Mouse (Mus musculus): ENCODE results near the gene Fbln1.
"Not testable (repeated sequence)": the region's sequence is repeated elsewhere in the genome, so short reads cannot be mapped to it uniquely, and the experiment has no call there.

The Fbln1 gene

DNA sequence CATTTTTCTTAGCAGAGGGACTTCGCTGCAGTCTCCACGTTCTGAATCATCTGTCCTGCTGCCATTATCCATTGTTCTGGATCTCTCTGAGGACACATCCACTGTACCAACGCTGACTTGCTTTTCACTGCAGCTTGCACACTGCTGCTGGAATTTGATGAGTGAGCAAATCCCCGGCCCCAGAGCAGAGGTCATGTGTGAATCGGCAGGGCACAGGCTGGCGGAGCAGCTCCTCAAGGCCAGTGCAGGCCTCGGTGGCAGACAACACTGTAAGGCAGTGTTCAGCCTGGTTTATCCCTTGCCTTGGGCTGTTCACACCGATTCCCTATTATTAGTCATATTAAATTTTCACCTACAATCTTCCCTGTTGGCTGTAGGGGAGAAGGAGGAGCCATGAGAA, 89.8 kb downstream of the Fbln1 start:
- DNase-seq (ENCODE audit: low read depth, low spot score): no peak

DNA sequence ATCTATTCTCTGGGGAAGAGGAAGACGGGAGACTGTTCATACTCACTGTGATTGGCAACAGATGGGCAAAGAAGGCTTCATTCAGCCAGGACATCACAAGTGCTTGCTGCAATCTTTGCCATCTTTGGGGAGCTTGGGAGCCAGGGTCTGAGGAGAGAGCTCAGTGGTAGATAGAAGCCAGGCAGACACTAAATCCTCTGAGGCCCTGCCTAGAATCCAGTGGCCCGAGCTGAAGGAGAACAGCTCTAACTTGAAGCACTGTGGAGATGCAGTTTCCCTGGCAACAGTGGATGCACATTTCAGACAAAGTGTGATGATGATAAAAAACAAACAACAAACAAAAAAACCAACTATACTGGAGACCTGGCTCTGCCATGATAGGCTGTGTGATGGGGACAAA, 90.2 kb downstream of the Fbln1 start:
- no peak for DNase-seq (ENCODE audit: low read depth, low spot score)

DNA sequence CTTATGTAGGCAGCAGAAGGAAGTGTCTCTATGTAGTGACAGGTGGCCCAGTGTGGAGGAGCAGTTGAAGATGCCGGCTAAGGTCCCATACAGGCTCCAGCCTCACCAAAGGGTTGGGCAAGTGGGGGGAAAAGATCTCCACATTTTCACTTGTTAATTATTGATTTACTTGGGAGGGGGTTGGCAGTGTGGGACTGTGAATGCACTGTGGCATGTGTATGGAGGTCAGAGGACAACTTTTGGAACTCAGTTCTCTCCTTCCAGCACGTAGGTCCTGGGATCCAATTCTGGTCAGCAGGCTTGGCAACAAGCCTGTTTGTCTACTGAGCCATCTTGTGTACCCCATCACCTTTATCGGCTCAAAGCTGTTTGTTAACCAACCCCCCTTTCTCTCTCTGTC, 90.8 kb downstream of the Fbln1 start:
- DNase-seq (ENCODE audit: low read depth, low spot score): no peak

DNA sequence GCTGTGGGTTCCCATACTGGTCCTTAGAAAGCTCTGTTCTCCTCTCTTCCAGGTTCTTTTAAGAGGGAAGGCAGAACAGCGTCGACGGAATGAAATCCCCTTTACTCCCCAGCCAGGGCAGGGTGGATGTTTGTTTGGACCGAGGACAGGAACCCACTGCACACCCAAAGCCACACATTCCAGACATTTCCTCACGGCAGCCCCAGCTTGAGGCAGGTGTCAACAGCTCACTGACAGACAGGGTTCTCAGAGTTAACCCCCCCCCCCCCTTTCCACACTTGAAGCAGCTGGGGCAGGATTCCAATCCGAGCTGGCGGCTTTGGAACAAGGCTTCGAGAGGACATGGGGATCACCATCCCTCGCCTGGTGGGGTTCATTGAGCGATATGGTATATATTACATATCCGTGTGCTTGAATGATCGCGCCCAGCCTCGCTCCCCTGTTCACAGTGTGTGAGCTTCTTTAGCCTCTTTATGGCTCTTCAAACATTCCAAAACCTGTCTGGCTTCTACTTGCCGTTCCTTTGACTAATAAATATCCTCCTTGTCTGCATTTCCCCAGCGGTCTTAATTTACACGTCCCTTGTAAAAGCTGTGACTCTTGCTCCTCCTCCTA, 92.5 kb downstream of the Fbln1 start:
- DNase-seq (ENCODE audit: low read depth, low spot score): no peak

DNA sequence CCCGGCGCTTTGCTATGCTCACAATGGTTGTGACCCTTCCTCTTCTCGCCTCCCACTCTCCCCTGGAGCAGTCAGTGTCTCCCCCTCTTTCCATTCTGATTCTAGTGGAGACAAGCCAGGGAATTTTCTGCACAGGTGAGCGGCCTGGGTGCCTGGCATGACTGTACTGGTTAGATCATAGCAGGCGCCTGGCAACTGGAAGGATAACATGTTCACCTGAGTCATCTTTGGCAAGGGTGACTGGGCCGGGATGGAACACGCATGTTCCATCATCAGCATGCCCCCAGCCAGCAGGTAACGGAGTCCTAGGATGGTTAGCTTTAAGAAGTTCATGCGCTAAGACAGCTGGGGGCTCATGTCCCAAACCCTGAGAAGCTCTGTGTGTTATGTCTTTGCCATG, 93.2 kb downstream of the Fbln1 start:
- DNase-seq (ENCODE audit: low read depth, low spot score): no peak

DNA sequence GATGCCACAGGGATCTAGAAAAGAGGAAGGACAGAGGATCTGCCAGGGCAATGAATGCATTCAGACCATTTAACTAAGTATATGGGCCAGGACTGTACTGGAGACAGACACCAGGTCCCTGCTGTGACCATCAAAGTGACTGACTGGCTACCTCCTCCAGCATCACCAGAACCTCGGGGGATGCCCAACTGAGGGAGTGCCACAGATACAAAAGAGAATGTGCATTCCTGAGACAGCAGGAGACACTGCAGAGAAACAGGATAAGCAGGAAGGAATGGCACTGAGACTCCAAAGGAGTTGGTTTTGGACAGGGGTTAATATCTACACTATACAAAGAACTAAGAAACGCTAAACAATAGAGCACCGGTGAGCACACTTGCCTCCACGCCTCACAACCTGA, 97.5 kb downstream of the Fbln1 start:
- no peak for DNase-seq (ENCODE audit: low read depth, low spot score)

DNA sequence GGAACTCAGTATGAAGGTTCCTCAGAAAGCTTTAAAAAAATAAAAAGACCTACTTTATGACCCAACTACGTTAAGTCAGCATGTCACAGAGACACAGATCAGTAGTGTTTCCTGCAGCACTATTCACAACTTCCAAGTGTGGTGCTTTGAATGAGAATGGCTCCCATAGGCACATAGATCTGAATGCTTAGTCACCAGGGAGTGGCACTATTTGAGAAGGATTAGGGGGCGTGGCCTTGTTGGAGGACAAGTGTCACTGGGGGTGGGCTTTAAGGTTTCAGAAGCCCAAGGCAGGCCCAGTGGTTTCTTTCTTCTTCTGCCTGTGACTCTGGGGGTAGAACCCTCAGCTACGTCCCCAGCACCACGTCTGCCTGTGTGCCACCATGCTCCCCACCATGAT, 98.2 kb downstream of the Fbln1 start:
- no peak for DNase-seq (ENCODE audit: low read depth, low spot score)

DNA sequence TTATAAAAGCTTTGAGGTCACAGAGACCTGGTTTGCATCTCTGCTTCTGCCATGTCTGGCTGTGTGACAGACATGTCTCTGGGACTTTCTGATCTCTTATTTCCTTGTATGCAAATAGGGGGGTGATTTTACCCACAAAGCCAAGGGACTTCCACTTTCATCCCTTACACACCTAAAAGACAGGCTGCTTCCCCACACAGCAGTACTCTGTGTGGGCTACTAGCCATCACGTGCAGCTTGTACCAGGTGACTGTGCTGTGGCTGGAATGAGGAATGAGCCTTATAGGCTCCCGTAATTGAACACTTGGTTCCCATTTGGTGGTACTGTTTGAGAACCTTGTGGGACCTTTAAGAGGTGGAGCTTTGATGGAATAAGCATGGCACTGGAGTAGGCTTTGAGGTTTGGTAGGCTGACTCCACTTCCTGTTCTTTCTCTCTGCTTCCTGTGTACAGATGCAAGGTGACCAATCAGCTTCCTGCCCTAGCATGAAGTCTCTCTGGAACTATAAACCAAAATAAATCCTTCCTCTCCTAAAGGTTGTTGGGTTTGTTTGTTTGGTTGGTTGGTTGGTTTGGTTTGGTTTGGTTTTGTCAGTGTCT, 101.4 kb downstream of the Fbln1 start:
- DNase-seq (ENCODE audit: low read depth, low spot score): no peak

DNA sequence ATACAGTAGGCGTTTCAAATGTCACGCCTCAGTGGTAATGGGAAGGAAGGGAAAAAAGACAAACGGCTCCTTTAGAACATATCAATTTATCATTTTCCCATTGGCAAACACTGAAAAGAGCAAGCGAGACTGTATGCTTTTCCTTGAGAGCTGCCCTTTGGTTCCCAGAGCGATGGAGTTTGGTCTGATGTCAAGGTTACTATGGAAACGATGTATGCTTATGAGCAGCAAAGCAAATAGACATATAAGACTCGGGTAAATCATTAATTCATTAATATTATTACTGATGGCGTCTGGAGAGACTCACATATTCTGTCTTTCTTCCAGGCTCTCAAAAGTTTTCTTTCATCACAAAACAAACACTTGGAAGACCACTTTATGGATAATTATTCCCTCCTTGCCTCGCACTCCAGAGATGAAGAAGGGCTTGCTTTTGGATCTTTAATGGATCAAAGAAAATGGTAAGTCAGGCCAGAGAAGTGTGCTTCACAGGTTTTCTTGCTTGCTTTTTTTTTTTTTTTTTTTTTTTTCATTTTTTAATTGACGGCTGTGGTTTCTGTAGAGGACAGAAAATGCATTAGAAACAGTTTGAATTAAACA, 105.4 kb downstream of the Fbln1 start:
- no peak for DNase-seq (ENCODE audit: low read depth, low spot score)

DNA sequence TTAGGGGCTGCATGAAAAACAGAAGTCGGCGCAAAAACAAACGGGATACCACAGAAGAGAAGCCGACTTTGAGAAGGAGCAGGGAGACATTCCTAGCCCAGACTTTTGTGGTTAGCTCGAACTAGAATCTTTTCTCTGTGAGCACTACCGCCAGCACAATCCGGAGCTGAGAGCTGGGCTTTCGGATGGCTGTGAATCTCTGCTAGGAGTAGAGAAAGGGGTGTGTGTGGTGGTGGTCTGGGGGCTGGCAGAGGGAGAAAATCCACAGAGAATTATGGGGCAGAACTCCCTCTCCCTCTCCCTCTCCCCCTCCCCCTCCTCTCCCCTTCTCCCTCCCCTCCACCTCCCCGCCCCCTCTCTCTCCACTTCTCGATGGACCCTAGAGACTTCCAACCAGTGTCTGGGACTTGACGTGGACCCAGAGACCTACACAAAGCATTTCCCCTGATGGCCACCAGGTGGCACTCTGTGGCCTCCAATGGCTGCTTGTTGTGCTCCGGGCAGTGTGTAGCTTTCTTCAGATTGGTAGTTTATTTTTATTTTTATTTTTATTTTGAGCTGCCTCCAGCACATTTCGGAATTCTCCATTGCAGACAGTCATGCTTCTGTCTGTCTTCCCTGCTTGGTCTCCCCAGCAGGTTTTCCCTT, 109.8 kb downstream of the Fbln1 start:
- DNase-seq (ENCODE audit: low read depth, low spot score): peak; percentile 25

DNA sequence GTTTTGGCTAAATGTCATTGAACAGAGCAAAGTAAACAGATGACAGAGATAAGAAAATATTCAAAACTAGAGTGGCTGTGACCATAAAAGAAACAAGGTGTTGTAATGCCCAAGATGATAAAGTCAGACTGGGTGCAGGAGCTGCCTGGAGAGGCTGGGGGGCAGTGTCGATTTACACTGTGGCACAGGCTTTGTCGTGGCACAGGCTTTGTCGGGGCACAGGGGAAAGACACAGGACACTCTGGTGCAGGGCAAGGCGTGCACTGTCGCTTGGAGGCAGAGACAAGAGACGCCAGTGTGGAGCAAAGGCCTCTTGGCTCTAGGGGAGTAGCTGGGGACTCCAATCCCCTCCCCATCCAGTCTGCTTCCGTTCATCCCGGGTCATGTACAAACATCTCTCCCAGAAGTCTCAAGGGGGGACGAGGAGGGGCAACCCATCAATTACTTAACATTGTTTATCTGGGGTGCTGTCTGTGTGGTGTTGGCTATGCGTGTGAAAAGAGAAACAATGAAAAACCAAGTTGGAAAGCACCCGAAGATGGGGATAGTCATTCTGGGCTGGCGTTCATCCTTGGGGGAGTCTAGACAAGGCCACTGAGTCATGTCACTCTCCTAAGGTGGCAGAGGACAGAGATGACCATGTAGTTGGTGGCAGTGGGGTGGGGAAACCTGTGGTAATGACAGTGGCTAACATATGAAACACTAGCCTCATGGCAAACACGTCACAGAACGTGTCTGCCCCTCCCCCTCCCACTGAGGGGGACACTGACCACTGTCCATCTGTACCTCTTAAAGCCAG, 110.8 kb downstream of the Fbln1 start:
- DNase-seq (ENCODE audit: low read depth, low spot score): no peak

DNA sequence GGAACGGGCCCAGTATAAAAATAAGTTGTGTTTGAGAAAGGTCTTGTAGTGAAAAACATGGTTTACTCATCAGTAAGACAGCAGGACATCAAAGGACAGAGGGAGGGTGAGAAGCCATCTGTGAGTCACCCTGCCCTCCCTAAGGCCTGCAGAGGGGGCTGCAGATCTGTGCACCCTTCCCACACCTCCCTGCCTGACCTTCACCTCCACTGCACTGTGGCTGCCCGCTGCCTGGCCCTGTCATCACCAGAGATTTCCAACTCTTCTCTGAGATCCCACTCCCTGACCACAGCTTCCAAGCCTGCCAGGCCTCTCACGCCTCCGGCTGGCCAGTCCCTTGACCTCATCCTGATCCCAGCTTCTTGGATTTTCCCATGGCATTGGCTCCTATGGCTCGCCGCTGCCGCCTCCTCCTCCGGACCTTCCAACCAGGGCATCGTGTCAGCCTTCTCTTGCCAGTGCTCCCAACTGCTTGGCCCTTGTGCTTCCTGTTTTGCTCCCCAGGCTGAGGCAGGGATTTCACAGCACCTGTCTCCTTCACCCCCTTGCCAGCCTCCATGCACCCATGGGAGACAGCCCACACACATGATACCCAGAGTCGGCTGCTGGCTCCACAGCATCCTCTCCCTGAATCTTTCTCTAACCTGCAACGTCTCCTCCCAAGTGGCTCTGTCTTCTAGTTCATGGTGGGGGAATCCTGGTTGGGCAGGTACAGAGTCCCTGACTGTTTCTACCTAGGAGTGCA, 114.3 kb downstream of the Fbln1 start:
- no peak for DNase-seq (ENCODE audit: low read depth, low spot score)

DNA sequence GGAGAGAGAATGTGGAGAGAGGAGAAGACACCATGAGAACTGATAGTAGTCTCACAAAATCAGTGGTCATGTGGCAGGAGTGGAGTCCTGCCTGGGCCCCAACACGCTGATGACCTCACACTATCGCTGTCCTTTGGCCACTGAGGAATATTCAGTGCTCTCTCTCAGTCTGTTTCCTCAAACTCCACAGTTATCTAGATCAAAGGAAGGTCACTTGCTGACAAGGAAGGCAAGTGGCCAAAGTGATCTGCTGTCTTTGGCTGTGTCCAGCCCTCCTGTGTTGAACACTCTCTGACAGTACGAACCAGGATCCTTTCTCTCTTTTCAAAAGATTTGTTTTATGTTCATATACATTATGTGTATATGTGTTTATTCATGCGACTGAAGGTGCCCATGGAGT, 117.5 kb downstream of the Fbln1 start:
- DNase-seq (ENCODE audit: low read depth, low spot score): no peak

DNA sequence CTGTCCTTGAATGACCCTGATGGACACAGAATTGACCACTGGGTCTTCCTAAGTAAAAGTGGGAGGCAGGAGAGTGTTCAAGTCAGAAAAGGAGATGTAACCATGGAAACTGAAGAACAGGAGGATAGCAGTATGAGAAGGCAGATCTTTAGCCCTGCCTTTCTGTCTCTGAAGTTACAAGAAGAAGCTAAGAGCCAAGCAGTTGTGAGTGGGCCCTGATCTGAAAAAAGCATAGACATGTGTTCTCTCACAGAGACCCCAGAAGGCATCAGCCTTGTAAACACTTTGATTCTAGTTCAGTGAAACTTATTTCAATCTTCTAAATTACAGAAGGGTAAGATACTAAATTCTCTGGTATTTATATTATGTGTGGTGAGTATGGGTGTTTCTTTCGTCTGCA, 118.7 kb downstream of the Fbln1 start:
- DNase-seq (ENCODE audit: low read depth, low spot score): no peak

DNA sequence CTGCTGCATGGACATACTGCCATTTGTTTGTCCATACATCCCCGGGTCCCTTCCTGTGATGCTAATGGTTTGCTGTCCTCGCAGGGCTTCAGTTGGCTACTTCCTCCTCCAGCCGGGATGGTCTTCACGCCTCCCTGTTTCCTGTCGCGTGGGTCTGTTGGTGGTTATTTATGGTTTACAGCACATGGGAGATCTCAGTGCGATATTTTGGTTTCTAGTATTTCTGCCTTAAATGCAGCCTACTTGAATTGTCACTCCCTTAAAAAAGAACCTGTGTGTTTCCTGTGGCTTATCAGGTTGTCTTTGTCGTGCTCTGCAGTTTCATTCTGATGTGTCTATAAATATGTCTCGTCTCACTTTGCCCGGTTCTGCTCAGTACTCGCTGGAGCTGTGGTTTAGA, 122.1 kb downstream of the Fbln1 start:
- DNase-seq (ENCODE audit: low read depth, low spot score): no peak

DNA sequence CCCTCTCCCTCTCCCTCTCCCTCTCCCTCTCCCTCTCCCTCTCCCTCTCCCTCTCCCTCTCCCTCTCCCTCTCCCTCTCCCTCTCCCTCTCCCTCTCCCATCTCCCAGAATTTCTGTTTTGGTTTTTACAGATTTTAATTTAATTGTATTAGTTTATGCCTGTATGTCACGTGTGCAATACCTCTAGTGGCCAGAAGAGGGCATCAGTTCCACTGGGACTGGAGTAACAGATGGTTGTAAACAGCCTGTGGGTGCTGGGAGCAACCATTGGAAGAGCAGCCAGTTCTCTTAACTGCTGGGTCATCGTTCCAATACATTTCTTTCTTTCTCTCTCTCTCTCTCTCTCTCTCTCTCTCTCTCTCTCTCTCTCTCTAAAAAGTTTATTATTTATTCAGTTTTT, 122.7 kb downstream of the Fbln1 start:
- DNase-seq (ENCODE audit: low read depth, low spot score): not testable (repeated sequence)

DNA sequence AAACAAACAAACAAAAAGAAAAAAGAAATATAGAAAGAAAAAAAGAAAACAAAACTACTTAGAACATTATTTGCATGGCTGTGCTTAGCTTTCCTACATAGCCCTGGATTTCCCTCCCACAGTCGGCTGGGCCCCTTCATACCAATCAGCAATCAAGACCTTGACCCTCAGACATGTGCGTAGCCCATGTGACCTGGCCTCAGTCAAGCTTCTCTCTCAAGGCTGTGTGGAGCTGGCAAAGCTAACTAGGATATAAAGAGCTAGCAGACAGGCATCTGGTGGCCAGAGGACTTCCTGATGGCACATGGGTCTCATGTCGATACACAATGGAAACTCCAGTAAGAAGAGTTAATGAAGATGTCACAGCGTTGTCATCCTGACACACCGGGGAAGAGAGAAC, 123.3 kb downstream of the Fbln1 start:
- no peak for DNase-seq (ENCODE audit: low read depth, low spot score)

DNA sequence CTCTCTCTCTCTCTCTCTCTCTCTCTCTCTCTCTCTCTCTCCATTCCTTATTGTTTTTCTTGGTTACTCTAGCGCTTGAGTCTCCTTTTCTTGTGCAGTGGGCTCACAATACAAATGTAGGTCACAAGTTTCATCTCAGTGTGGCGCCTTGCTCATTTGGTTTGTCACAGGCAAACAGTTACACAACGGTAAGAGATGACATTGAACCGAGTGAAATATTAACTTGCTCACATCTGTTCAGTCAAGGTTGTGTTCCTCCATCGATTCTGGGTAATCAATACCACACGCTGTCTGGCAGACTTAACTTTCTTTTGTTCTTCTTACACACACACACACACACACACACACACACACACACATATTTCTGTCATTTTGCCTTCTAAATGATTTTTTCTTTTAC, 124.3 kb downstream of the Fbln1 start:
- DNase-seq (ENCODE audit: low read depth, low spot score): no peak

DNA sequence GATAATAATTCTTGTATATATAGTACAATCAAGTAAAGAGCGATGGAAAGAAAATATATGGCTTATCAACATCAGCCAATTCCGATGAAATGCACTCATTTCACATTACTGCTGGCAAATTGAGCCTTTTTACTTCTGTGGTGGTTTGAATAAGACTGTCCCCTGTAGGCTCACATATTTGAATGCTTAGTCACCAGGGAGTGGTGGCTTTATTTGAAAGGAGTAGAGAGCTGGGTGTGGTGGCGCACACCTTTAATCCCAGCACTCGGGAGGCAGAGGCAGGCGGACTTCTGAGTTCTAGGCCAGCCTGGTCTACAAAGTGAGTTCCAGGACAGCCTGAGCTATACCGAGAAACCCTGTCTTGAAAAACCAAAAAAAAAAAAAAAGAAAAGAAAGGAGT, 127.8 kb downstream of the Fbln1 start:
- DNase-seq (ENCODE audit: low read depth, low spot score): not testable (repeated sequence)

DNA sequence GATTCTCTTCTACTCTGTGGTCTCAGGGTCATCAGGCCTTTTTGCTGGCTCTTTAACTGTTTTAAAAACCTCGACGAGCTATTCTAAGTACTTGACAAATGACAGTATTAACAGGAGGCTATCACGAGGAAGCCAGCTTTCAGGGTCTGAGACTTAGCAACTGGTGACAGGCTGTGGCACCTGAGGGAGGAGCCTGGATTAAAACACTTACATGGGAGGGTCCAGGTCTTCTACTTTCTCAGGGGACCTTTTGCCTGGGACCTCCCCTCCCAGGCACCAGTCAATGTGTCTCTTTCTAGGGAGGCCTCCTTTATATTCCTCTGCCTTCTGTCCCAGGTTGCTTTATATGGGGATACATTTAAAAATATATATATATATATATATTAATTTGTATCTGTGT, 128.5 kb downstream of the Fbln1 start:
- DNase-seq (ENCODE audit: low read depth, low spot score): no peak

DNA sequence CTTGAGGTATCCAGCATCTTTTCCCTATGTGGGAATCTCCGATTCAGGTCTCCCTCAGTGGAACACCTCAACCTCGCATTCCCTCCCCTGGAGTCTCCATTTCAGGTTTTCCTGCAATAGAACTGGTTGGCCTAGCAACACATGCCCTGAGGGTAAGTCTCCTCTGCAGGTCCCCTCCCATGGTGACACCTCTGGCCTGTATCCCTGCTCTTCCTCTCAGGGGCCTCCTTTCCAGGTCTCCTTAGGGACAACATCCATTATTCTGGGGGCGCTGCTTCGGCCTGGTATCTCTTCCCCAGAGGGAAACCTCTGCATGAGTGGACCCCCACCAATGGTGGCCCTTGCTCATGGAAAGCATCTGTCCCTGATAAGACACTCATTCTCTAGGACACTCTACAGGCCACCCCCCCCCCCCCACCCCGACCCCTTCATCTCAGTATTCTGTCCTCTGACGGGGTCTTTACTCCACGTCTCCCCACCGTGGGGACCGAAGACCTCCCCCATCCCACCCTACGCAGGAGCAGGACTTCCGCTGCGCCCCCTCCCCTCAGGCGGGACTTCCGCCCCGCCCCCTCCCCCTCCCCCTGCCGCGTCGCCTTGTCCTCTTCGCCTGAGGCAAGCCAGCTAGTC, 130.0 kb downstream of the Fbln1 start, which contains the start of gene Atxn10:
Gene Atxn10, plus strand, starts transcription at position 575 of the 630 bp plus-strand sequence.
- DNase-seq (ENCODE audit: low read depth, low spot score): no peak
